Mouse (Mus musculus) embryonic facial prominence, embryonic 12.5 days (tissue): ENCODE measurements around the gene Myrfl. TPM values are rescaled to one million over a fixed set of nuclear protein-coding genes. Genes with fewer than 3 reads are reported as not detected.

ENCODE experiments used
- ATAC-seq: fragments of 200-750 bp; cut with Nextera tagmentation; 2 replicates; pipeline ENCODE4 v1.8.0; 2017; ENCODE audit not compliant: insufficient number of reproducible peaks, insufficient read depth, low FRiP score, low TSS enrichment
- H3K27ac ChIP-seq: fragments of 300-500 bp; sonication (generic); 2 replicates; pipeline ENCODE4 v1.5.1; 2016; ENCODE audit warnings: mild to moderate bottlenecking
- H3K27me3 ChIP-seq: fragments of 300-500 bp; sonication (generic); 2 replicates; pipeline ENCODE4 v1.6.1; 2016; ENCODE audit warnings: mild to moderate bottlenecking, moderate library complexity
- H3K36me3 ChIP-seq: fragments of 300-500 bp; sonication (generic); 2 replicates; pipeline ENCODE4 v1.6.1; 2016; ENCODE audit warnings: mild to moderate bottlenecking
- H3K4me1 ChIP-seq: fragments of 300-500 bp; sonication (generic); 2 replicates; pipeline ENCODE4 v1.6.1; 2016
- H3K4me2 ChIP-seq: fragments of 300-500 bp; sonication (generic); replicated peaks from 2 replicates; pipeline ENCODE4 v1.6.1; 2016; ENCODE audit warnings: mild to moderate bottlenecking, moderate library complexity
- H3K4me3 ChIP-seq: fragments of 300-500 bp; sonication (generic); 2 replicates; pipeline ENCODE4 v1.5.1; 2016; ENCODE audit warnings: mild to moderate bottlenecking
- H3K9ac ChIP-seq: fragments of 300-500 bp; sonication (generic); 2 replicates; pipeline ENCODE4 v1.6.1; 2016; ENCODE audit warnings: mild to moderate bottlenecking, moderate library complexity
- H3K9me3 ChIP-seq: fragments of 300-500 bp; sonication (generic); 2 replicates; pipeline ENCODE4 v1.6.1; 2016; ENCODE audit warnings: mild to moderate bottlenecking, moderate library complexity
- WGBS: fragments of 180-500 bp; shearing (Covaris S2); methylation state at CpG from one replicate; pipeline ENCODE4 v1.1.7; 2016; 5-methylcytosine and 5-hydroxymethylcytosine counted together
- polyA plus RNA-seq: library from polyadenylated mRNA; unstranded; fragments of >200 nt; fragmentation: Nextera tagmentation; extraction: Ambion mirVana; gene quantifications from 2 replicates; pipeline ENCODE4 v1.2.1, GENCODE M21; 2016

The Myrfl gene
- polyA plus RNA-seq, 1 experiment from 2014 or later, result 0.18 TPM

DNA sequence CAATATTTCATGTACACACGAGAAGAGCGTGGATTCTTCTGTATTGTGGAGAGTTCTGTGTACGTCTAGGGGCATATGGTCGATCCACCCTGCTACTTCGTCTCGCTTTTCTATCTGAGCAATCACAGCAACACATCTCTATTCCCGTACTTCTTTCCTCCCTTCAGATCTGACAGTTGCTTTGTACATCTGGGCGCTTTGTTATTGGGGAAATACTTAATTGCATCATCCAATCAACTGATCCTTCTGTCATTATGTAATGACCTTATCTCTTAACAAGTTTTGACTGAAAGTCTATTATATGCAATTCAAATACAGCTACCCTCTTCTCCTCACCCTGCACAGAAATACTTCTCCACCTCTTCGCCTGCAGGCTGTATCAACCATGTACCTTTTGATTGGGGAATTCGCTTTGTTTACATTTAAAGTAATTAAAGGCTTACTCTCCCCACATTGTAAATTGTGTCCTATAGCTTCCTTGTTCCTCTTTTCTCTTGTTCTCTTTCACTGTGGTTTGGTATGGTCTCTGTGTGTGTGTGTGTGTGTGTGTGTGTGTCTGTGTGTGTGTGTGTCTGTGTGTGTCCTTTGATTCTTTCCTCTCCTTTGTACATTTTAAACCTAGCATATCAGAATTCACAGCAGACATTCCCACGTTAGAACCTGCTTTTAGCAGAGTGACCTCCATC is 29.9 kb upstream of the Myrfl start:
- Histone ChIP-seq H3K4me2 (no peak overlapping the region), H3K4me1 (no peaks in the 10 kb centered on the region), H3K9ac (no peak overlapping the region), H3K27me3 (no peaks in the 10 kb centered on the region), H3K4me3 (no peak overlapping the region), H3K36me3 (peaks cover 45% of the 10 kb centered on the region), H3K27ac (no peak overlapping the region), H3K9me3 (no peaks in the 10 kb centered on the region)
- WGBS, result 76% methylated on average over 11 of the region's 11 CpGs
- no peak for ATAC-seq

DNA sequence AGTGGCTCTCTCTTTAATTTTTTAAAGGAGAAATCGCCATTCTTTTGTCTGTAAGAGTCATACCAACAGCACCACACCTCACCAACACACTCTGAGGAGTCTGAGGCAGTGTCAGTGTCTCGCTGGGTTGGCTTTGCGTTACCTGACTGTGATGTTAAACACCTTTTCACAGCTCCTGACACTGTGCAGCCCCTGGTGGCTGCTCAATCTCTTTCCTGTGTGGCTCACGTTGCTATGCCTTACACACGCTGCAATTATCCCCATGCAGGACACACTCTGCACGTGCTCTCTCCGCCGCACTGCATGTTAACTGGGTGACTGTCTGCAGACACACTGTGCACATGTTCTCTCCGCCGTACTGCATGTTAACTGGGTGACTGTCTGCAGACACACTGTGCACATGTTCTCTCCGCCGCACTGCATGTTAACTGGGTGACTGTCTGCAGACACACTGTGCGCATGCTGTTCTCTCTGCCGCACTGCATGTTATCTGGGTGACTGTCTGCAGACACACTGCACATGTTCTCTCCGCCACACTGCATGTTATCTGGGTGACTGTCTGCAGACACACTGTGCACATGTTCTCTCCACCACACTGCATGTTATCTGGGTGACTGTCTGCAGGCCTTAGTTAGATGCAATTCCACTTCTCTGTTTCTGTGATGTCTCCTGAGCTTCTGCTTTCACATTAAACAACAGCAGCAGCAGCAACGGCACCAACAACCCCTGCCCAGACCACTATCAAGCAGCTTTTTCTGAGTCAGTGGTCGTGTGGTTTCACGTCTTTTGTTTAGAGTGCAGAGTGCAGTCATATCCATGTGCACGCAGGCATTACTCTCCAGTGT is 27.2 kb upstream of the Myrfl start:
- WGBS, result 92% methylated on average over 19 of the region's 19 CpGs
- Histone ChIP-seq H3K9ac (no peak overlapping the region), H3K36me3 (peaks cover 42% of the 10 kb centered on the region), H3K4me2 (no peak overlapping the region), H3K4me1 (no peaks in the 10 kb centered on the region), H3K27me3 (no peaks in the 10 kb centered on the region), H3K27ac (no peak overlapping the region), H3K4me3 (no peak overlapping the region), H3K9me3 (no peaks in the 10 kb centered on the region)
- no peak for ATAC-seq

DNA sequence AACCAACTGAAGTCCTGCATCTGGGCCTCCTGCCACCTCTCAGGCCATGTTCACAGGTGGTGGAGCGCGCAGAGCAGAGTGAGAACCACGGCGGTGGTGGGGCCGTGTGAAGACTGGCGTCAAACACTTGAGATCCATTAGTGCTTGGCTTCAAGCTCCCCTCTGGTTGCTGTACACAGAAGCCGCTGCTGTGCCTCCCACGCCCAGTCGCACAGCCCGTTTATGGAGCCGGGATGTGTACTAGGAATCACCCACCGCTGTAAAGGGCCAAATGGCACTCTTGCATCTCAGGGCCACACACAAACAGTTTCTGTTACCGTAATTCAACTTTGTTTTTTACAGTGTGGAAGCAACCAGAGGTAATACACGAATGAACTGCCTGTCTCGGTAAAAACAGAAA is 25.4 kb upstream of the Myrfl start:
- Histone ChIP-seq H3K4me2 (no peak overlapping the region), H3K9ac (no peak overlapping the region), H3K9me3 (no peaks in the 10 kb centered on the region), H3K27ac (no peak overlapping the region), H3K36me3 (peaks cover 42% of the 10 kb centered on the region), H3K4me1 (no peaks in the 10 kb centered on the region), H3K4me3 (no peak overlapping the region), H3K27me3 (no peaks in the 10 kb centered on the region)
- 90% methylated on average over 15 of the region's 15 CpGs for WGBS
- no peak for ATAC-seq

DNA sequence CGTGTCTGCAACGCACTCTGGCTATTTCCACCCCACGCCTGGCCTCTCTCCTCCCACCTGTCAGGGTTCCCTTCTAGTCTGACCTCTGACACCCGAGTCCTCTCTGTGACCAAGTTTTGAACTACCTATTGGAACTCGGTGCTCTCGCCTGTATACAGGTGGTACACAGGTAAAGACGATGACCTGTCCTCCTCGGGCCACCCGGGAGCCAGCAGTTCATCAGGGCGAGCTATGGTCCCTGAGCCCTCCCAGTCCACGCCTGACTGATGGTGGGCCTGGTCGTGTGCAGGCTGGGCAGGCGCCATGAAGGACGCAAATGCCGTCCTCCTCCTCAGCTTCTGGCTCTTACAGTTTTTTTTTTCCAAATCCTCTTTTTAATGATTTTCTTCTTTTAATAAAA is 24.7 kb upstream of the Myrfl start:
- WGBS, result 87% methylated on average over 15 of the region's 15 CpGs
- no peaks in the 10 kb centered on the region for H3K9me3 ChIP-seq
- no peaks in the 10 kb centered on the region for H3K4me1 ChIP-seq
- no peak overlapping the region for H3K4me3 ChIP-seq
- H3K27me3 ChIP-seq, result no peaks in the 10 kb centered on the region
- H3K9ac ChIP-seq, result no peak overlapping the region
- peaks cover 35% of the 10 kb centered on the region for H3K36me3 ChIP-seq
- no peak overlapping the region for H3K4me2 ChIP-seq
- ATAC-seq, result no peak
- H3K27ac ChIP-seq, result no peak overlapping the region

DNA sequence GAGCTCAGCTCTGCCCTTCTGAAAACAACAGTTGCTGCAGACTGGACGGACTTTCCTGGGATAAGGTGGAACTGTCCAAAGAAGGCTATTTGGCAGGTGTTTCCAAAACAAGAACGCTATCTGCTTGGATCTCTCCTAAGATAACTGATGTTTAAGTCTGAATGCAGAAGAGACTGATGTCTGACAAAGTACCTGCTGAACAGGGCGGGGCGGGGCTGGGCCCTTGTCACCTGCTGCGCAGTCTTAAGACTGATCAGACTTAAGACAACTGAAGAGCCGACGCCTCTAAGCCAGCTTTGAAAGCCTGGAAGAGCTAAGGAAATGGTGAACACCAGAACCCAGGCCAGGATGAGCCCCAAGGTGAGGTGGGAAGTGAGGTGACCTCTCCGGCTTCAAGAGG is 23.9 kb upstream of the Myrfl start:
- no peak overlapping the region for H3K4me2 ChIP-seq

DNA sequence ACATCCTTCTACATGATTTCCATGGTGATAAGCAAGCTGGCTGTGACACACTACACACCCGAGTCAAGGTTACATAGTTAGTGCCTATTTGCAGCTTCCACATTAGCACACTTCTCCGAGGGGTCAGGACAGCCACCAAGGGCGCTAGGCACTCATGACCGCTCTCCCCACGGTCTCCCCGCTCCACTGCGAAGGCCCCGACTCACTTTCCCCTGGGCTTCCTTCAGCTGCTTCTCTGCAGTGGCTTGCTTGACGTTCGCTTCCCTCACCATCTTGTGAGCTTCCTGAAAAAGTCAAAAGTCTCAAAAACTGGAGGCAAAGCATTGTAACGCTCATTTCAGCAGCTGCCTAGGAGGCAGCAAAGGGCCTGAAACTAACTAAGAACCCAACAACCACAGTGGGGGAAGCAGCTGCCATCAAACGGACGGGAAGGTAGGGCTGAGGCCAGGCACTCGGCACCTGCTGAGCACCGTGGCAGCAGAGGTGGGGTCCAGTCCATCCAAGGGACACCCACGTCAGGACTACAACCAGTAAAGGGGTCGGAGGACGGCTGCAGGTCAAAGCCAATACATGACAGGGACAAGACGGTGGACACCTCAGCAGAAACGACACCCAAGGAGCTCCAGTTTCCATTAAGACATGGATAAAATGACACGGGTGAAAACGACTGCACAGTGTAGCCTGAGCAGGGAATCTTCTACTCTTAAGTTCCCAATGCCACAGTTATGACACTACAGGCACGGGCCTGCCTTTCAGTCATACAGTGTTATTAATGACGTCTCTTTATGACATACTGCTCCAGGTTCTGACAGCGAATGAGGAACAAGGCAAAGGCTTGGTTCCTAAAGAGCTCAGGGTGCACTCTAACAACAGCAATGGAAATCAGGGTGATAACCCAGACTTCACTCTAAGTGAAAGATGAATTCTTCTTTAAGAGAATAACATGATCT is 22.9 kb upstream of the Myrfl start:
- H3K4me2 ChIP-seq, result no peak overlapping the region
- H3K36me3 ChIP-seq, result peaks cover 32% of the 10 kb centered on the region
- H3K9ac ChIP-seq, result no peak overlapping the region
- no peak for ATAC-seq
- H3K4me1 ChIP-seq, result no peaks in the 10 kb centered on the region
- H3K27ac ChIP-seq, result no peak overlapping the region
- no peaks in the 10 kb centered on the region for H3K9me3 ChIP-seq
- H3K27me3 ChIP-seq, result no peaks in the 10 kb centered on the region
- 87% methylated on average over 25 of the region's 25 CpGs for WGBS
- no peak overlapping the region for H3K4me3 ChIP-seq

More for the DNA sequence above, 23.9 kb upstream of the Myrfl start:
- Histone ChIP-seq H3K27ac (no peak overlapping the region), H3K9ac (no peak overlapping the region), H3K27me3 (no peaks in the 10 kb centered on the region), H3K4me3 (no peak overlapping the region), H3K36me3 (peaks cover 34% of the 10 kb centered on the region), H3K9me3 (no peaks in the 10 kb centered on the region), H3K4me1 (no peaks in the 10 kb centered on the region)
- ATAC-seq, result no peak
- 88% methylated on average over 8 of the region's 8 CpGs for WGBS

DNA sequence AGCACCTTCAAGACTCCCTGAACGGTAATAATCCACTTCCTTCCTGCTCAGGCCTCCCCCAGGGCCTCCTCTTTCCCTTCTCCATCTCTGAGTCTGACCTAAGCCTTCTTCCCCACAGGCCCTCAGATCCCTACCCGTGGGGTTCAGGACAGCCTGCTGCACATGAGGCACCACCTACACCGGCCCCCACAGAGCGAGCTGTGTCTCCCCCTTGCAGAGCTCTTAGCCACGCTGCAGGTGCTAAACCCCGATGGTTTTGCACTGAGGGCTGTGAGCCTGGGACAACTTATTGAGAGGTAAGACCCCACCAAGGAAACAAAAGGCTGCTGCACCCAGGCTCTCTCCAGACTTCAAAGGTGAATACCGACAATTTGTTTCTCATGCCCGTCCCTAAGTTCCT is 19.9 kb upstream of the Myrfl start:
- no peak overlapping the region for H3K9ac ChIP-seq
- H3K36me3 ChIP-seq, result peaks cover 37% of the 10 kb centered on the region
- H3K27ac ChIP-seq, result no peak overlapping the region
- no peak overlapping the region for H3K4me3 ChIP-seq
- H3K4me1 ChIP-seq, result no peaks in the 10 kb centered on the region
- H3K9me3 ChIP-seq, result no peaks in the 10 kb centered on the region
- no peak for ATAC-seq
- WGBS, result 77% methylated on average over 8 of the region's 8 CpGs
- H3K4me2 ChIP-seq, result no peak overlapping the region
- H3K27me3 ChIP-seq, result no peaks in the 10 kb centered on the region

DNA sequence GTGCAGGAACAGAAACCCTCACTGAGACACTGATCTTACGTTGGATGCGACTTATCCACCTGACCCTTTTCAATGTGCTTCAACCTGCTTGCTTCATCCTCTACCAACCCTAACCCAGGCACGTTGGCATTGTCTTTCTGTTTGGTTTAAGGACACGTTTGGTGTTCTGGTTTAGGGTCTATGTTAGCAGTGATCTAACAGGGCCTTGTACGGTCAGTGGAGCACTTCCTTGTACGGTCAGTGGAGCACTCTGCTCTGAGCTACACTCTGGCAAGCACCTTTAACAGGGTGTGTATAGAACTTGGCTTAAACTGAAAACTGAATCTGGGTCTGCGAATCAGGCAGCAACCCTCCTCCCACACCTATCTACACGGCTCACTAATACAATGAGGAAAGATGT is 18.6 kb upstream of the Myrfl start:
- no peaks in the 10 kb centered on the region for H3K9me3 ChIP-seq
- H3K4me3 ChIP-seq, result no peak overlapping the region
- no peak overlapping the region for H3K27ac ChIP-seq
- H3K27me3 ChIP-seq, result no peaks in the 10 kb centered on the region
- peaks cover 44% of the 10 kb centered on the region for H3K36me3 ChIP-seq
- no peak overlapping the region for H3K9ac ChIP-seq
- no peaks in the 10 kb centered on the region for H3K4me1 ChIP-seq
- H3K4me2 ChIP-seq, result no peak overlapping the region
- 92% methylated on average over 8 of the region's 8 CpGs for WGBS
- ATAC-seq, result no peak

DNA sequence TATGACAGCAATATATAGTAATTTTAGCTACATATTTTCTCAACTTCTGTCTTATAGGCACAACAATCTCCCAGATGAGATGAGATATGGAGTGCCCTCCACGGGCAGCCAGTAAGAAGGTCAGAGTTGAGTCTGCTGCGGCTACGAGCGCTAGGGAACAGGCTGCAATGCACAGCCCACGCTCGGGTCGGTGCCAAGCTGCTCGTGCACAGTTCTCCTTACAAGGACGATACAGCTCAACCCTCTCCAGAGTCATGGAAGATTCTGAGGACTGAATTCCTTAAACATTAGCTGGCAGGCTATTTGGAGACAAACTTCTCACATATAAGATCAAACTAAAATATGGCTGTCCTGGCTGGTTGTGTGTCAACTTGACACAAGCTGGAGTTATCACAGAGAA is 17.9 kb upstream of the Myrfl start:
- Histone ChIP-seq H3K4me3 (no peak overlapping the region), H3K9me3 (no peaks in the 10 kb centered on the region), H3K4me1 (no peaks in the 10 kb centered on the region), H3K9ac (no peak overlapping the region), H3K36me3 (peaks cover 51% of the 10 kb centered on the region), H3K27me3 (no peaks in the 10 kb centered on the region), H3K4me2 (no peak overlapping the region), H3K27ac (no peak overlapping the region)
- ATAC-seq, result no peak
- 90% methylated on average over 9 of the region's 9 CpGs for WGBS

DNA sequence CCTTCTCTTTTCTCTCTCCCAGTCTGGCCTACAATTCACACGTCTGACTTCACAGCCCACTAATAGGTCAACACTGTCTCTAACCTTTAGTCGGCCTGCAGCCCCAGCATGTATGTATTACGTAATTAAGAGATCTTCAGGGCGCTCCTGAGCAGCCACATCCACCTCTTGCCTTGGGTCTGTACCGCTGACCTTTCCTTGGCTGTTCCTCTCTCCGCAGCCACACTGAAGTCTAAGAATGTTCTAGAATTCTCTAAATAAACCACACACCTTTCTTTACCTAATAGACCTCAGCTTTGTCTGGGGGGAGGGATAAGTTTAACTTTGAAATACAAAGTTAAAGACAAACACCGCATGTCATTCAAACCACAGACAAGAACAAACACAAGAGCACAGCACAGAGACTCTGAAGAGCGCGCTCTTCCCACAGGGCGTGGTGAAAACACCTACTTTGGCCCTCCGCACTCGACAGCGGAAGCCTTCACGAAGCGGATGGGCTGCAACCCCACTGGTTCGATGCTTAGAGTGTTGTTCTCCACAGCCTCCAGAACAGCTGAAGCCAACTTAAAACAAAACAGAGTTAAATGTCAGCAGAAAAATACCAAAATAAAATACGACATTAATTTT is 17.0 kb upstream of the Myrfl start:
- no peak for ATAC-seq
- 90% methylated on average over 17 of the region's 17 CpGs for WGBS
- Histone ChIP-seq H3K27ac (no peak overlapping the region), H3K4me1 (no peaks in the 10 kb centered on the region), H3K9me3 (no peaks in the 10 kb centered on the region), H3K27me3 (no peaks in the 10 kb centered on the region), H3K4me2 (no peak overlapping the region), H3K9ac (no peak overlapping the region), H3K36me3 (peaks cover 54% of the 10 kb centered on the region), H3K4me3 (no peak overlapping the region)

DNA sequence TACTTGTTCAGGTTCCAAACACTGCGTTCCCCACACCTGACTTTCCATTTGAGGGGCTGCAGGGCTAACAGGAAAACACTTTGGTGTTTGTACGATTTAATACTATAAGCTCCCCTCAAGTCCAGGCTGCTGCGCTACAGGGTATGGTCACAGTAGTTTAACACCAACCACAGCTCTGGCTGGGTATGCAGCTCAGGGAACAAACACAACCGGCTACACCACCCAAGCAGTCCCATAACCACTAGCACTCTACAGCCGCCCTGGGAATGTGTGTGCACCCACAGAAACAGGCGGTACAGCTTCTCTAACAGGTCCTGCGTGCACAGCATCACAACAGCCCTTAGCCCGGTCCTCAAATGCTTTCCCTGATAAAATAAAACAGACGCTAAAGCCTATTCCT is 16.1 kb upstream of the Myrfl start:
- WGBS, result 80% methylated on average over 9 of the region's 9 CpGs

More for the DNA sequence above, 16.1 kb upstream of the Myrfl start:
- Histone ChIP-seq H3K27ac (0 out of 2 replicates have a peak overlapping the region, but pooled peaks have one; percentile 36), H3K4me1 (no peaks in the 10 kb centered on the region), H3K9me3 (no peaks in the 10 kb centered on the region), H3K4me3 (no peak overlapping the region), H3K9ac (no peak overlapping the region), H3K4me2 (no peak overlapping the region), H3K27me3 (no peaks in the 10 kb centered on the region), H3K36me3 (peaks cover 53% of the 10 kb centered on the region)
- ATAC-seq, result no peak
